Mouse (Mus musculus) left cerebral cortex, adult 2 months (tissue): ENCODE results near the gene Fbln2. TPM values are rescaled to one million over a fixed set of nuclear protein-coding genes. Genes with fewer than 3 reads are reported as not detected.

Experiments
- DNase-seq, 2 experiments: peaks; one replicate each; pipeline ENCODE4 v3.0.0; 2021 to 2022; ENCODE audit warnings: low spot score in 2 of 2, mixed read lengths in 1 of 2; ENCODE audit errors: extremely low spot score in 1 of 2
- H3K27ac ChIP-seq: fragments of 200-600 bp; 2 replicates; pipeline ENCODE4 v1.8.1; 2022
- H3K4me3 ChIP-seq: fragments of 200-600 bp; 2 replicates; pipeline ENCODE4 v1.8.1; 2022
- CTCF ChIP-seq: fragments of 200-600 bp; IDR thresholded peaks from 2 replicates; pipeline ENCODE4 v1.8.1; 2022; ENCODE audit warnings: antibody characterized with exemption, mild to moderate bottlenecking, moderate library complexity
- intact Hi-C: fragments of 180-260 bp; cut with DNase I; formaldehyde crosslinking; loops from one replicate; pipeline ENCODE4 v1.15.1; 2025
- total RNA-seq, 2 experiments: library from RNA; stranded (reverse); gene quantifications; 2 replicates each; pipeline ENCODE4 v1.2.3; 2021

Gene Fbln2
- total RNA-seq, 2 experiments from 2014 or later, result 5.7 to 8.0 TPM

- intact Hi-C loops, result no loop called here
- DNase-seq, result no peak
- Histone ChIP-seq H3K4me3 (no peak overlapping the region), H3K27ac (no peak overlapping the region)
- TF ChIP-seq CTCF, result no peak
Observed at GRCm38 (mm10) chr6:91218445-91218844, 6.2 kb downstream of the Fbln2 start.

DNA sequence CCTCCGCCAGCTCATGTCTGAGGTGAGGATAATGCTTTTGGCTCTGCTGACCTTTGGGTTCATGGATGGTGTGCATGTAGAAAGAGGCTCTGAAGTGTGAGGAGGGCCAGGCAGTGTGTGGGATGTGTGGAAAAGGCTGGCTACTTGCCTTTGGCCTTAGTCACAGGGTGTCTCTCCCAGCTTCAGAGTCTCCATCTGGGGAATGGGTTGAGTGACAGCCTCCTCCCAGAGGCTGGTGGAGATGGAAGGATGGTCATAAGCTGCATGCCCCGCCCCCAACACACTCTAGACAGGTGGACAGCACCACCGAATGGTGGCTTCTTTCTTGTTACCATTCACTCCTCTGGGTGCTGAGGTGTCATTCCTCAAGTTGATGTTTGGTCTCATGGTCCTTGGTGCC lies 6.6 kb downstream of the Fbln2 start:
- Histone ChIP-seq H3K27ac (no peak overlapping the region), H3K4me3 (no peak overlapping the region)
- DNase-seq, result no peak
- no peak; the same call in none of the 2 replicates for TF ChIP-seq CTCF
- intact Hi-C loops, result no loop called here

DNA sequence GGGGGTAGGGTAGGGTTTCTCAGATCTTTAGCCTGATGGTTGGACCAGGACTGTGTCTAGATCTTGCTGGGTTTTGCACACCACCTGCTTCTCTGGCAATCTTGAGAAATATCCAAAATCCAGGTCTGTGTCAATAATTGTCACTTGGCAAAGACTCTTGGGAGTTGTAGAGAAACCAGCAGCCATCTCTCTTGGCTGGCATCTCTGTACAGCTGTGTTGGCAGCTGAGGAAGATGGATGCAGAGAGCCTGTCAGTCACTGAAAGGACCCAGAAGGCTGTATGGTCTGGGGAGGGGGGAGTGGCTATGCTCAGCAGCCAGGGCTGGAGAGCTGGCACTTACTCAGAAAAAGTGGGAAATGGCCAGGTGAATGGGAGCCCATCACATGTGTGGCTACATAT lies 7.8 kb downstream of the Fbln2 start:
- no peak for TF ChIP-seq CTCF
- no peak for DNase-seq
- no peak overlapping the region for H3K4me3 ChIP-seq
- no peak overlapping the region for H3K27ac ChIP-seq
- intact Hi-C loops, result no loop called here

GRCm38 (mm10) chr6:91221094-91221493 lies 8.8 kb downstream of the Fbln2 start:
- TF ChIP-seq CTCF, result no peak
- intact Hi-C loops, result no loop called here
- no peak overlapping the region for H3K4me3 ChIP-seq
- DNase-seq, result no peak
- no peak overlapping the region for H3K27ac ChIP-seq

DNA sequence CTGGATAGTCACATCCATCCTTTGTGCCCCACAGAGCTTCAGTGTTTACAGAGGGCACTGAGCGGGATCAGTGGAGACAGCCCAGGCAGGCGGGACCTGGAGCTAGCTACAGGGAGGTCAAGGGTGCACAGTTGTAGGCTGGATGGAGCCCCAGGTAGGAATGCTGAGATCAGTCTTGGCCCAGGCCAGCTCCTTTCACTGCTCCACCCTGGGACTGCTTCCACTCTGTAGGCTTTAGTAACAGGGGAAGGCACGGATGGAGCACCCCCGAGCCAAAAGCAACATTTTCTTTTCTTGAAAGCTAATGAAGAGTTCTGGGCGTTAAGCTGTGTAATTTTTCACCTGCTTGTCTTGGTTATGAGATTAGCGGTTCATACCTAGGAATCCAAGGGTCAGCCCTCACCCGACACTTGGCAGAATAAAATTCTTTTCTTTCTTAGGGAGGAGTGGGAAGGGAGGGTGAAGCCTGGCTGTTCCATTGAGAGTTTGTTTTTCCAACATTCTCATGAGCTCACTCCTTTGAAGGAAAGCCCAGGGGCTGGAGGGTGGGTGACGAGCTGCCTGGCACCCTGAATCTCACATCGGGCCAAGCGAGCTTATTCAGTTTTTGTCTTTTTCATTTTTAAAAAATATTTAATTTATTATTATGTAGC lies 10.6 kb downstream of the Fbln2 start:
- no peak overlapping the region for H3K27ac ChIP-seq
- no peak for TF ChIP-seq CTCF
- intact Hi-C loops, result no loop called here
- no peak overlapping the region for H3K4me3 ChIP-seq
- no peak for DNase-seq

- intact Hi-C loops, result no loop called here
- DNase-seq, result no peak
- H3K4me3 ChIP-seq, result no peak overlapping the region
- no peak overlapping the region for H3K27ac ChIP-seq
- no peak for TF ChIP-seq CTCF
Observed at GRCm38 (mm10) chr6:91224939-91225338, 12.7 kb downstream of the Fbln2 start.

- no peak for DNase-seq
- Histone ChIP-seq H3K4me3 (no peak overlapping the region), H3K27ac (no peak overlapping the region)
- TF ChIP-seq CTCF, result no peak
- intact Hi-C loops, result no loop called here
Observed at GRCm38 (mm10) chr6:91225346-91225745, 13.1 kb downstream of the Fbln2 start.

DNA sequence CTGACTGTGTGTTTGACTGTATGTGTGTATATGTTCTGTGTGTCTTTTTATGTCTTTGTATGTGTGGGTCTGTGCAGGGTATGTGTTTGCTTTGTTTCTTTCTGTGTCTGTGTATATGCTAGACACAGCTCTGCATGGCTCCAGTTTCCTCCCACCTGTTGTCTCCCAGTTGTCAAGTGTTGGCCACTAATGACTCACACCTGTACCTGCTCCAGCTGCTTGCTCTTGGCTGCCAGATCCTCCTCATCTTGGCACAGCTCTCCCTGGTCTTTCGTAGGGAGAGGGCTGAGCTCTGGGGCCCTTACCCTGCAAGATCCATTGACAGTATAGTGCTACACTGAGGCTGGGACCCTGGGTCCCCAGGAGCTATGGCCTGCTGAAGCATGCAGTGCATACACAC lies 13.8 kb downstream of the Fbln2 start:
- intact Hi-C loops, result no loop called here
- Histone ChIP-seq H3K4me3 (no peak overlapping the region), H3K27ac (no peak overlapping the region)
- TF ChIP-seq CTCF, result no peak
- DNase-seq, result no peak

- no peak overlapping the region for H3K4me3 ChIP-seq
- no peak for TF ChIP-seq CTCF
- intact Hi-C loops, result no loop called here
- no peak for DNase-seq
- H3K27ac ChIP-seq, result no peak overlapping the region
Observed at GRCm38 (mm10) chr6:91228980-91229379, 16.7 kb downstream of the Fbln2 start.

DNA sequence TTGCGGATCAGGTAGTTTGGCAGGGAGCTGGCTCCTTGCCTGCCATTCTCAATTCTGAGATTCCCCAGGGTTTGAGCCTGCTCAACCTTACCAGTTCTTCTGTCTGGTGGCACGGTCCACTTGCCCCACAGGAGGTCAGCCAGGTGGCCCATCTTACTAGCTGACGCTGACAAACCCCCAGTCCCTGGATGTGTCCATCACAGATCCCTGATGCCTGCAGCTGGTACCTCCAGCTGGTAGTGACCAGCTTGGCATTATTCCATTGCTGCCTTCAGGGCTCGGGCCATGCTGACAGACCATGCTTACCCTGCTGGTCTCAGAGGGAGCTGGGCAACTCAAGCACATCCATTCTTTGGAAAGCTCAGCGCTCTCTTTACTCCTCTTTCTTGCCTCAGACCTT lies 18.7 kb downstream of the Fbln2 start:
- intact Hi-C loops, result no loop called here
- TF ChIP-seq CTCF, result no peak
- no peak for DNase-seq
- H3K27ac ChIP-seq, result no peak overlapping the region
- no peak overlapping the region for H3K4me3 ChIP-seq

DNA sequence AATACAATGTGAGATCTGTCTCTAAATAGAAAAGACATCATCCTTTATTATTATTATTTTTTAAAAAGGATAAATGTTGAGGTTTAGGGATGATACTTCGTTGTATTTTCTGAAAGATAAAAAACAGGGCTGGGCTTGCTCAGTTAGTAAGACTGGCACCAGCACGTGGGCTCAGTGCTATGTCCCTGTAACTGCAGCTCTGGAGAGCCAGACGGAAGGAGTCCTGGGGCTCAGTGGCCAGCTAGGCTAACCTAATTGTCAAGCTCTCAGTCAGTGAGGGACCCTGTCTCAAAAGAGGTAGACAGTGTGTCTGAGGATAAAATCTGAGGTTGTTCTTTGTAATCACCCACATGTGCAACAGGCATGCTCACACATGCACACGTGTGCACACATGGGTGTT lies 19.3 kb downstream of the Fbln2 start:
- no peak for TF ChIP-seq CTCF
- H3K4me3 ChIP-seq, result no peak overlapping the region
- intact Hi-C loops, result no loop called here
- no peak overlapping the region for H3K27ac ChIP-seq
- DNase-seq, result no peak

GRCm38 (mm10) chr6:91233011-91233410 lies 20.8 kb downstream of the Fbln2 start:
- no peak overlapping the region for H3K4me3 ChIP-seq
- TF ChIP-seq CTCF, result peak; percentile 8; the same call in 1 of the 2 replicates
- no peak for DNase-seq
- intact Hi-C loops, result no loop called here
- H3K27ac ChIP-seq, result no peak overlapping the region

DNA sequence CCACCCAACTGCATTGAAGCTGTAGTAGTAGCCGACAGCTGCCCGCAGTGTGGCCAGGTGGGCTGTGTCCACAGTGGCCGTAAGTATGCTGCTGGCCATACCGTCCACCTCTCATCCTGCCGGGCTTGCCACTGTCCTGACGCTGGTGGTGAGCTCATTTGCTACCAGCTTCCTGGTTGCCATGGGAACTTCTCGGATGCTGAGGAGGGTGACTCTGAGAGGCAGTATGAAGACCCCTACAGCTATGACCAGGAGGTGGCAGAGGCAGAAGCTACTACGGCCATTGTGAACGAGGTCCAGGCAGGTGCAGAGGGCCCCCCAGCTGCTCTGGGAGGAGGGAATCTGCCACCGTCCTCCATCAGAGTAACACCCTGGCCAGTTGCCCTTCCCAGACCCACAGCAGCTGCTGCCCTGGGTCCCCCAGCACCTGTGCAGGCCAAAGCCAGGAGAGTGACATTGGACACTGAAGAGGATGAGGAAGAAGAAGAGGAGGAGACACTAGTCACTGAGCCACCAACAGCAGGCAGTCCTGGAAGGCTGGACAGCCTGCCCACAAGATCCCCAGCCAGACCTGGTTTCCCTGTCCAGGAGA lies 21.3 kb downstream of the Fbln2 start:
- intact Hi-C loops, result no loop called here
- Histone ChIP-seq H3K27ac (no peak overlapping the region), H3K4me3 (no peak overlapping the region)
- no peak for TF ChIP-seq CTCF
- no peak for DNase-seq
